Mouse (Mus musculus) ES-Bruce4 (cell line): ENCODE data around the gene Sarm1.

ENCODE experiments used
- CTCF ChIP-seq: IDR thresholded peaks from one replicate; pipeline ENCODE4 v1.8.1; 2011; ENCODE audit warnings: low read depth, low read length
- EP300 ChIP-seq: IDR thresholded peaks from 2 replicates; pipeline ENCODE4 v1.6.1; 2011; ENCODE audit warnings: low read depth, low read length; ENCODE audit not compliant: insufficient read depth

GRCm38 (mm10) chr11:78448242-78448641 is 49.3 kb downstream of the Sarm1 start:
- TF ChIP-seq CTCF (no peak), EP300 (no peak)
